Mouse (Mus musculus): Measurements from ENCODE around the gene Hnrnpa3. TPM values are rescaled to one million over a fixed set of nuclear protein-coding genes. Genes with fewer than 3 reads are reported as not detected.
A peak's percentile ranks its signal among the peaks of the same experiment; 100 is the strongest.

Gene Hnrnpa3
- polyA plus RNA-seq, 1 experiment from 2014 or later: 254 TPM

DNA sequence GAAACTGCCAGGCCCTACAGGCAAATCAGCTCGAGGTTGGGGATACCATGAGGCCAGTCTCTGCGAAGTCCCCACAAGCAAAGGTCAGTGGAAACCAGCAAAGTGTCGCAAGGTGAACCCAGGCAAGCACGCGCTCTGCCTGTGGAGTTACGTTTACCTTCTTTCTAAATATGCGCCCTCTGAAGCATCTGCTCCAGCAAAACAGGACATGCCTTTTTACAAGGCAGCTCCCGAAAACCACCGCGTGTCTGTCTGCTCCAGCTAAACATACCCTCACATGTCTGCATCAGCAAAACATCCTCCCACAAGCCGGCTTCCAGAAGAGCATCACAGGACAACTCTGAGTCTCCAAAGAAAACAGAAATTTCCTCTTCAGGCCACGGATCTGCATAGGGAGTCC lies 13.8 kb upstream of the Hnrnpa3 start:
- H3K9me3 ChIP-seq (ENCODE audit: control insufficient read depth, low read length): no peaks in the 10 kb centered on the region
- ATAC-seq: no peak
- 93% methylated on average over 12 of the region's 12 CpGs for WGBS
- H3K9ac ChIP-seq (ENCODE audit: low read depth, low read length): no peak overlapping the region
- H3K4me1 ChIP-seq (ENCODE audit: control insufficient read depth, insufficient read depth, low read length): peaks cover 10% of the 10 kb centered on the region; the same call in 1 of the 2 replicates
- no peak overlapping the region for H3K4me3 ChIP-seq (ENCODE audit: low read length)
- H3K27me3 ChIP-seq (replicated peaks; ENCODE audit: control insufficient read depth, insufficient read depth, low read length): no peaks in the 10 kb centered on the region
- no peak overlapping the region for H3K27ac ChIP-seq (ENCODE audit: low read length)
- H3K4me2 ChIP-seq (ENCODE audit: low read depth, low read length): no peak overlapping the region
- no peaks in the 10 kb centered on the region for H3K36me3 ChIP-seq (ENCODE audit: control insufficient read depth, insufficient read depth, low read length)

DNA sequence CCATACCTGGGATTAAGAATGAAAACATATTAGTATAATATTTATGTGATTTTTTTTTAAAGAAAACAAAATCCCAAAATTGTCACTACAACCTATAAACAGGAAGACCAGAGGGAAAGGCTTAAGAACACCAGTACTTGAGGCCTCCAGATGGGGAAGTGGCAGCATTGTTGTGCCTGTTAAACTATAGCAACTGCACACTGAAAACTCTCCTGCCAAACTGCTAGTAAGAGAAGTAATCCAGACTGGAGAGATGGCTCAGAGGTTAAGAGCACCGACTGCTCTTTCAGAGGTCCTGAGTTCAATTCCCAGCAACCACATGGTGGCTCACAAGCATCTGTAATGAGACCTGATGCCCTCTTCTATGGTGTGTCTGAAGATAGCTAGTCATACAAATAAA lies 8.6 kb upstream of the Hnrnpa3 start:
- WGBS: 88% methylated on average over 1 of the region's 1 CpGs

DNA sequence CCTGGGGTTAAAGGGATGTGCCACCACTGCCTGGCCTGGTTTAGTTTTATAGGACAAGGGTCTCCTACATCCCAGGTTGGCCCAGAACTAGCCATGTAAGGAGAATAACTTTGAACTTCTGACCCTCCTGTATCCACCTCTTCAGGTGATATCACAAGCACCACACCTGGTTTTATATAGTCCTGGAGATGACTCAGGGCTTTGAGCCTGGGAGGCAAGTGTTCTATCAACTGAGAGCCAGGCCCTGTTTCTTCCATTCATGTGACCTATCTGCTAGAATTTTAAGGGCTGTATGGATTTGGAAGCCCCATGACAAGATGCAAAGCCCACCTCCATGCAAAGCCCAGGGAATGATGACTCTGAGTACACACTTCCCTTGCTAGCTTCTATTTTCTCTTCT lies 5.9 kb upstream of the Hnrnpa3 start:
- no peaks in the 10 kb centered on the region for H3K27me3 ChIP-seq (replicated peaks; ENCODE audit: control insufficient read depth, insufficient read depth, low read length)
- peaks cover 17% of the 10 kb centered on the region; the same call in 1 of the 2 replicates for H3K4me1 ChIP-seq (ENCODE audit: control insufficient read depth, insufficient read depth, low read length)
- H3K9ac ChIP-seq (ENCODE audit: low read depth, low read length): no peak overlapping the region
- no peak overlapping the region for H3K4me3 ChIP-seq (ENCODE audit: low read length)
- H3K36me3 ChIP-seq (ENCODE audit: control insufficient read depth, insufficient read depth, low read length): no peaks in the 10 kb centered on the region
- H3K27ac ChIP-seq (ENCODE audit: low read length): no peak overlapping the region
- H3K9me3 ChIP-seq (ENCODE audit: control insufficient read depth, low read length): no peaks in the 10 kb centered on the region
- ATAC-seq: no peak
- no peak overlapping the region for H3K4me2 ChIP-seq (ENCODE audit: low read depth, low read length)

More for the DNA sequence above, 8.6 kb upstream of the Hnrnpa3 start:
- no peaks in the 10 kb centered on the region for H3K27me3 ChIP-seq (replicated peaks; ENCODE audit: control insufficient read depth, insufficient read depth, low read length)
- ATAC-seq: no peak
- H3K4me2 ChIP-seq (ENCODE audit: low read depth, low read length): no peak overlapping the region
- no peaks in the 10 kb centered on the region for H3K36me3 ChIP-seq (ENCODE audit: control insufficient read depth, insufficient read depth, low read length)
- no peaks in the 10 kb centered on the region for H3K9me3 ChIP-seq (ENCODE audit: control insufficient read depth, low read length)
- H3K27ac ChIP-seq (ENCODE audit: low read length): no peak overlapping the region
- H3K9ac ChIP-seq (ENCODE audit: low read depth, low read length): no peak overlapping the region
- H3K4me3 ChIP-seq (ENCODE audit: low read length): no peak overlapping the region
- H3K4me1 ChIP-seq (ENCODE audit: control insufficient read depth, insufficient read depth, low read length): 0 out of 2 replicates have a peak, but pooled peaks cover 6% of the 10 kb centered on the region

GRCm38 (mm10) chr2:75654679-75655078 lies 4.4 kb upstream of the Hnrnpa3 start:
- H3K27ac ChIP-seq (ENCODE audit: low read length): no peak overlapping the region

GRCm38 (mm10) chr2:75656924-75657323 lies 2.1 kb upstream of the Hnrnpa3 start:
- Histone ChIP-seq H3K4me2 (ENCODE audit: low read depth, low read length) (no peak overlapping the region), H3K4me1 (ENCODE audit: control insufficient read depth, insufficient read depth, low read length) (peaks cover 20% of the 10 kb centered on the region; the same call in 1 of the 2 replicates), H3K27me3 (replicated peaks; ENCODE audit: control insufficient read depth, insufficient read depth, low read length) (no peaks in the 10 kb centered on the region), H3K36me3 (ENCODE audit: control insufficient read depth, insufficient read depth, low read length) (no peaks in the 10 kb centered on the region), H3K9me3 (ENCODE audit: control insufficient read depth, low read length) (no peaks in the 10 kb centered on the region), H3K27ac (ENCODE audit: low read length) (no peak overlapping the region), H3K9ac (ENCODE audit: low read depth, low read length) (0 out of 2 replicates have a peak overlapping the region, but pooled peaks have one; percentile 15), H3K4me3 (ENCODE audit: low read length) (no peak overlapping the region)
- 94% methylated on average over 5 of the region's 5 CpGs for WGBS
- no peak for ATAC-seq

More at GRCm38 (mm10) chr2:75654679-75655078, 4.4 kb upstream of the Hnrnpa3 start:
- Histone ChIP-seq H3K9me3 (ENCODE audit: control insufficient read depth, low read length) (no peaks in the 10 kb centered on the region), H3K4me1 (ENCODE audit: control insufficient read depth, insufficient read depth, low read length) (peaks cover 17% of the 10 kb centered on the region; the same call in 1 of the 2 replicates), H3K4me3 (ENCODE audit: low read length) (no peak overlapping the region), H3K27me3 (replicated peaks; ENCODE audit: control insufficient read depth, insufficient read depth, low read length) (no peaks in the 10 kb centered on the region), H3K36me3 (ENCODE audit: control insufficient read depth, insufficient read depth, low read length) (no peaks in the 10 kb centered on the region), H3K4me2 (ENCODE audit: low read depth, low read length) (no peak overlapping the region), H3K9ac (ENCODE audit: low read depth, low read length) (no peak overlapping the region)
- ATAC-seq: no peak
- 76% methylated on average over 1 of the region's 1 CpGs for WGBS

GRCm38 (mm10) chr2:75657907-75658691 lies 962 bp upstream of the Hnrnpa3 start:
- Histone ChIP-seq H3K36me3 (ENCODE audit: control insufficient read depth, insufficient read depth, low read length) (no peaks in the 10 kb centered on the region), H3K27ac (ENCODE audit: low read length) (peak overlapping the region; percentile 95), H3K4me2 (ENCODE audit: low read depth, low read length) (peak overlapping the region; percentile 63), H3K27me3 (replicated peaks; ENCODE audit: control insufficient read depth, insufficient read depth, low read length) (no peaks in the 10 kb centered on the region), H3K4me3 (ENCODE audit: low read length) (peak overlapping the region; percentile 60), H3K4me1 (ENCODE audit: control insufficient read depth, insufficient read depth, low read length) (peaks cover 20% of the 10 kb centered on the region; the same call in 1 of the 2 replicates), H3K9ac (ENCODE audit: low read depth, low read length) (peak overlapping the region; percentile 95), H3K9me3 (ENCODE audit: control insufficient read depth, low read length) (no peaks in the 10 kb centered on the region)
- 4% methylated on average over 18 of the region's 18 CpGs for WGBS
- no peak for ATAC-seq

DNA sequence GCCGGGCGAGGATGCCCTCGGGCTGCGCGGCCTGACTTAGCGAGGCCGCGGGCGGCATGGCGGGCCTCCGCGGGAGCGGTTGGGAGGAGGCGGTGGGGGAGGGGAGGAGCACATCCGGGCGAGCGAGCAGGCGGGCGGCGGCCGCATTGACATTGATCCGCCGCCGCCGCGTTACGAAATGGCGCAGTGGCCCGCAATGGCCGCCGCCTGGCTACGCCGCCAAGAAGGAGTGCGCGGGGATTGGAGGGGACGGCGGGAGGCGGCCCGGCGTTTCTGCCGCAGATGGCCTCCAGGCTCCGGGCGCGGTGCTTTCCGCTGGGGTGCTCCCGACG lies 534 bp downstream of the Hnrnpa3 start:
- peak overlapping the region; percentile 91 for H3K4me3 ChIP-seq (ENCODE audit: low read length)
- H3K36me3 ChIP-seq (ENCODE audit: control insufficient read depth, insufficient read depth, low read length): no peaks in the 10 kb centered on the region
- H3K4me2 ChIP-seq (ENCODE audit: low read depth, low read length): peak overlapping the region; percentile 82; the same call in 1 of the 2 replicates
- WGBS: 0% methylated on average over 47 of the region's 47 CpGs
- peak; percentile 79 for ATAC-seq
- H3K27ac ChIP-seq (ENCODE audit: low read length): peak overlapping the region; percentile 99
- no peaks in the 10 kb centered on the region for H3K27me3 ChIP-seq (replicated peaks; ENCODE audit: control insufficient read depth, insufficient read depth, low read length)
- peaks cover 20% of the 10 kb centered on the region; the same call in 1 of the 2 replicates for H3K4me1 ChIP-seq (ENCODE audit: control insufficient read depth, insufficient read depth, low read length)
- H3K9me3 ChIP-seq (ENCODE audit: control insufficient read depth, low read length): no peaks in the 10 kb centered on the region
- H3K9ac ChIP-seq (ENCODE audit: low read depth, low read length): peak overlapping the region; percentile 98

GRCm38 (mm10) chr2:75660255-75660948 lies 1.3 kb downstream of the Hnrnpa3 start:
- ATAC-seq: no peak
- Histone ChIP-seq H3K4me2 (ENCODE audit: low read depth, low read length) (peak overlapping the region; percentile 82), H3K27me3 (replicated peaks; ENCODE audit: control insufficient read depth, insufficient read depth, low read length) (no peaks in the 10 kb centered on the region), H3K9me3 (ENCODE audit: control insufficient read depth, low read length) (no peaks in the 10 kb centered on the region), H3K9ac (ENCODE audit: low read depth, low read length) (peak overlapping the region; percentile 98), H3K27ac (ENCODE audit: low read length) (no peak overlapping the region), H3K36me3 (ENCODE audit: control insufficient read depth, insufficient read depth, low read length) (no peaks in the 10 kb centered on the region), H3K4me1 (ENCODE audit: control insufficient read depth, insufficient read depth, low read length) (peaks cover 14% of the 10 kb centered on the region; the same call in 1 of the 2 replicates), H3K4me3 (ENCODE audit: low read length) (peak overlapping the region; percentile 91)
- 2% methylated on average over 15 of the region's 15 CpGs for WGBS

GRCm38 (mm10) chr2:75661106-75661505 lies 2.0 kb downstream of the Hnrnpa3 start:
- no peak overlapping the region for H3K27ac ChIP-seq (ENCODE audit: low read length)
- H3K27me3 ChIP-seq (replicated peaks; ENCODE audit: control insufficient read depth, insufficient read depth, low read length): no peaks in the 10 kb centered on the region
- peak overlapping the region; percentile 98 for H3K9ac ChIP-seq (ENCODE audit: low read depth, low read length)
- peaks cover 10% of the 10 kb centered on the region; the same call in 1 of the 2 replicates for H3K4me1 ChIP-seq (ENCODE audit: control insufficient read depth, insufficient read depth, low read length)
- no peaks in the 10 kb centered on the region for H3K36me3 ChIP-seq (ENCODE audit: control insufficient read depth, insufficient read depth, low read length)
- H3K4me3 ChIP-seq (ENCODE audit: low read length): peak overlapping the region; percentile 91
- H3K9me3 ChIP-seq (ENCODE audit: control insufficient read depth, low read length): no peaks in the 10 kb centered on the region
- WGBS: 10% methylated on average over 2 of the region's 2 CpGs
- no peak for ATAC-seq
- peak overlapping the region; percentile 82 for H3K4me2 ChIP-seq (ENCODE audit: low read depth, low read length)

All from intestine, embryonic 16.5 days (tissue).